In genomic region chr13:45839901-45840300, GRCm38 (mm10) we compare ENCODE assay signal across 28 mouse cellular contexts.
A peak's percentile ranks its signal among the peaks of the same experiment; 100 is the strongest.
DNase-seq lines count a peak whose midpoint lies in the region; ATAC-seq and TF ChIP-seq lines count a peak whose summit lies in the region.
"Had no signal": no experiment of that assay in that cellular context is flagged by ENCODE, and none has a peak within 500 bp of the region (broad histone marks: within the 10 kb centered on the region; RNA-seq: fewer than 3 reads in every experiment).

No protein-coding gene starts in this region.

- WGBS in macrophage (ENCODE audit: missing documents) = 16% methylated on average over 7 of the region's 7 CpGs

- POLR2A ChIA-PET in Patski (lab: Charles Lee) = no interaction called here

- no peak for TF ChIP-seq CTCF in Patski (IDR thresholded peaks at IDR 0.05)

- peak; percentile 41 for DNase-seq in adrenal gland, adult 2 months
- no peak for DNase-seq in adrenal gland, postnatal 4 days (ENCODE audit: low spot score in 2 of 2)
- DNase-seq in kidney, postnatal 10 days = peak; percentile 13
- no peak for DNase-seq in kidney, postnatal 25 days
- DNase-seq in Patski (ENCODE audit: low read depth, low spot score) = no peak
- no peak for DNase-seq in lung, postnatal 14 days
- no peak for DNase-seq in urinary bladder, adult 2 months (ENCODE audit: low spot score)
- DNase-seq: adrenal gland, adult 8-10 months; cerebellum, adult 9-11 months; gastrocnemius, postnatal 25 days; heart, postnatal 10 days; layer of hippocampus, adult 9-11 months; liver, embryonic 13.5 days; lung, postnatal 4 days; right cerebral cortex, adult 18-20 months; right cerebral cortex, postnatal 4 days; thymus, postnatal 25 days had no signal

- CTCF ChIA-PET in Patski (lab: Charles Lee) = interaction anchor here (0.7 kb wide), 1 partner anchor 42 kb away, joined by 3 read pairs; no protein-coding TSS in a partner anchor

- no peaks in the 10 kb centered on the region for H3K27me3 ChIP-seq in Patski
- H3K27me3 ChIP-seq: kidney, embryonic 15.5 days; limb, embryonic 13.5 days; liver, embryonic 13.5 days; lung, embryonic 15.5 days; midbrain, embryonic 15.5 days; stomach, embryonic 15.5 days had no signal

- H3K79me2 ChIP-seq in macrophage (ENCODE audit: inconsistent target) = no peaks in the 10 kb centered on the region

- H3K27ac ChIP-seq in macrophage = peak overlapping the region; percentile 52
- H3K27ac ChIP-seq: embryonic facial prominence, embryonic 10.5 days; forebrain, embryonic 10.5 days; hindbrain, embryonic 14.5 days; kidney, embryonic 15.5 days; limb, embryonic 13.5 days; liver, embryonic 13.5 days; lung, embryonic 15.5 days; midbrain, embryonic 15.5 days; stomach, embryonic 15.5 days had no signal

- H3K4me3 ChIP-seq in macrophage (ENCODE audit: inconsistent target) = no peak overlapping the region
- H3K4me3 ChIP-seq: embryonic facial prominence, embryonic 10.5 days; forebrain, embryonic 10.5 days; kidney, embryonic 15.5 days; limb, embryonic 13.5 days; liver, embryonic 13.5 days; lung, embryonic 15.5 days; midbrain, embryonic 15.5 days; myocyte; stomach, embryonic 15.5 days had no signal

- in situ Hi-C loops in Patski (cut with MboI; ENCODE audit: low pct_unique_long_range_greater_than_20kb) = no loop called here

- ATAC-seq in Patski = peak; percentile 51
- ATAC-seq: forebrain, embryonic 16.5 days; midbrain, embryonic 15.5 days had no signal

- H3K36me3 ChIP-seq in macrophage (ENCODE audit: inconsistent target) = peaks cover 13% of the 10 kb centered on the region; the same call in 1 of the 2 replicates
- H3K36me3 ChIP-seq: embryonic facial prominence, embryonic 10.5 days; forebrain, embryonic 10.5 days; limb, embryonic 13.5 days; lung, embryonic 15.5 days; midbrain, embryonic 15.5 days; stomach, embryonic 15.5 days had no signal

Comparison
In these comparisons a context has a peak if more than half of its experiments do, and no peak if none do; other contexts are left out.
1. DNase-seq: peak in adrenal gland, adult 2 months (single experiment) and kidney, postnatal 10 days (single experiment); none in adrenal gland, postnatal 4 days (0 of 2), kidney, postnatal 25 days (0 of 2), Patski (single experiment), lung, postnatal 14 days (single experiment) and urinary bladder, adult 2 months (single experiment).